Mouse (Mus musculus) lung, adult 2 months (tissue): ENCODE data around the gene Pdcd2l.

Experiments used
- CTCF ChIP-seq: fragments of 200-500 bp; IDR thresholded peaks from 2 replicates; pipeline ENCODE4 v1.5.1; 2011; ENCODE audit warnings: mild to moderate bottlenecking, low read length, control low read depth; ENCODE audit not compliant: insufficient read depth
- POLR2A ChIP-seq: fragments of 200-500 bp; IDR thresholded peaks from 2 replicates; pipeline ENCODE4 v1.6.1; 2011; ENCODE audit warnings: low read depth, mild to moderate bottlenecking, control low read depth, low read length, borderline replicate concordance; ENCODE audit errors: extremely low read depth

GRCm38 (mm10) chr7:34214644-34215043 is 18.2 kb upstream of the Pdcd2l start:
- no peak for TF ChIP-seq CTCF
- no peak for TF ChIP-seq POLR2A
